Mouse (Mus musculus) B cell, adult (primary cell): Measurements from ENCODE around the gene Itgb1bp2. TPM values are rescaled to one million over a fixed set of nuclear protein-coding genes. Genes with fewer than 3 reads are reported as not detected.

Source experiments
- total RNA-seq: library from RNA; stranded (reverse); gene quantifications from 4 replicates; pipeline ENCODE4 v1.2.4, GENCODE M21; 2023; ENCODE audit not compliant: inconsistent age

The Itgb1bp2 gene
- 0.75 to 2.2 TPM (median 1.6 TPM) in 4 replicates for total RNA-seq

GRCm38 (mm10) chrX:101448886-101449475 is at the start of gene Itgb1bp2:
Itgb1bp2 (plus strand) TSS chrX:101449088.

DNA sequence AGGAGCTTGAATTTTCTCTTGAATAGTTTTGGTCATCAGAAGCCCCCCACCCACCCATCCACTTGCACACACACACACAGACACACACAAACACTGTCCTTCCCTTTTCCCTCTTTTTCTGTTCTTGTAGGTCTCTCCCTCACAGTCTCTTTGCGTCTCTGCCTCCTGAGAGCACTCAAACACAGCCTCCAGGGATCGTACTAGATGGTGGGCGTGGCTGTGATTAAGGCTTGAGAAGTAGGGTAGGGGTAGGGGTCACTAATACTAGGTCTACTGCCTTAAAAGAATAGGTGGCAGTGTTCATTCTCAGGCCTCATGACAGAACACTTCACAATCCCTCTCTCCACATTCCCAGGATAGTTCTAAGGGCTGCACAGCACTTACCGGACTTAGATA is 28.2 kb upstream of the Itgb1bp2 start, which contains the start of gene Zmym3:
TSS of gene Zmym3 (minus strand) at position 150 of the 396 bp plus-strand sequence.

GRCm38 (mm10) chrX:101429142-101429949 is 19.5 kb upstream of the Itgb1bp2 start, which contains the start of gene Nono:
Nono (plus strand) TSS chrX:101429318.

Other genes with a start within 250 kb of the Itgb1bp2 start
- 37.2 to 52.2 TPM (median 44.4 TPM) in 4 replicates for gene Snx12, start 226.5 kb upstream of the Itgb1bp2 start, total RNA-seq
- 32.6 to 38.5 TPM (median 36.8 TPM) in 4 replicates for gene Foxo4, start 194.6 kb upstream of the Itgb1bp2 start, total RNA-seq
- 39.4 to 62.3 TPM (median 56.6 TPM) in 4 replicates for gene Gm614, start 185.1 kb upstream of the Itgb1bp2 start, total RNA-seq
- gene Il2rg, start 180.8 kb upstream of the Itgb1bp2 start, total RNA-seq, result 552 to 577 TPM (median 561 TPM) in 4 replicates
- not detected in 4 replicates for gene Gm20489, start 180.1 kb upstream of the Itgb1bp2 start, total RNA-seq
- 153 to 180 TPM (median 164 TPM) in 4 replicates for gene Med12, start 175.1 kb upstream of the Itgb1bp2 start, total RNA-seq
- 0.15 to 0.80 TPM (median 0.38 TPM) in 4 replicates for gene Nlgn3, start 149.9 kb upstream of the Itgb1bp2 start, total RNA-seq
- gene Gjb1, start 72.7 kb upstream of the Itgb1bp2 start, total RNA-seq, result not detected in 4 replicates
- gene Zmym3, start 28.2 kb upstream of the Itgb1bp2 start, total RNA-seq, result 34.0 to 38.6 TPM (median 36.4 TPM) in 4 replicates
- 196 to 212 TPM (median 205 TPM) in 4 replicates for gene Nono, start 19.8 kb upstream of the Itgb1bp2 start, total RNA-seq
- 54.1 to 59.7 TPM (median 56.4 TPM) in 4 replicates for gene Taf1, start 83.6 kb downstream of the Itgb1bp2 start, total RNA-seq
- gene Ogt, start 191.0 kb downstream of the Itgb1bp2 start, total RNA-seq, result 180 to 207 TPM (median 197 TPM) in 4 replicates